Mouse (Mus musculus) lung, adult 2 months (tissue): Measurements from ENCODE around the gene Fastkd5.

Experiments
- CTCF ChIP-seq: fragments of 200-500 bp; IDR thresholded peaks from 2 replicates; pipeline ENCODE4 v1.5.1; 2011; ENCODE audit warnings: mild to moderate bottlenecking, low read length, control low read depth; ENCODE audit not compliant: insufficient read depth
- POLR2A ChIP-seq: fragments of 200-500 bp; IDR thresholded peaks from 2 replicates; pipeline ENCODE4 v1.6.1; 2011; ENCODE audit warnings: low read depth, mild to moderate bottlenecking, control low read depth, low read length, borderline replicate concordance; ENCODE audit errors: extremely low read depth

DNA sequence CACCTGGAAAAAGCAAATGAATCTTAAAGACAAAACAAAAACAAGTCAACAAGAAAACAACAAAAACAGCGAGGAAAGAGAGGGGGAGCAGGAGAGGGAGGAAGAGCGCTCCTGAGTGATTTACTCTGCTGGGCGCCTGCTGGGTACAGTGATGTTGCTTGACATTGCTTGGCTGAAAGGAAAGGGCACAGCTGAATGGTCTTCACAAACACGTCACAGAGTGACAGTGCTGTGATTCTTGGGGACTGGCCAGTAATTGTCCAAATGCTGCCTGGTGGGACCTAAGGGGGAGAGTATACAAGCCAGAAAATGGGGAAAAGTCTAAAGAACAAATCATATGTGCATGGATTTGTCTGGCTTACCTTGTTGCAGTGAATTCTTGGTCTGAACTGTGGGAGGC lies 27.6 kb downstream of the Fastkd5 start:
- TF ChIP-seq CTCF (no peak), POLR2A (no peak)
